Mouse (Mus musculus) urinary bladder, postnatal 10 days (tissue): Measurements from ENCODE around the gene Ensa.

Source experiments
- DNase-seq: peaks from one replicate; pipeline ENCODE4 v3.0.0; 2022; ENCODE audit warnings: low spot score

Gene Ensa

DNA sequence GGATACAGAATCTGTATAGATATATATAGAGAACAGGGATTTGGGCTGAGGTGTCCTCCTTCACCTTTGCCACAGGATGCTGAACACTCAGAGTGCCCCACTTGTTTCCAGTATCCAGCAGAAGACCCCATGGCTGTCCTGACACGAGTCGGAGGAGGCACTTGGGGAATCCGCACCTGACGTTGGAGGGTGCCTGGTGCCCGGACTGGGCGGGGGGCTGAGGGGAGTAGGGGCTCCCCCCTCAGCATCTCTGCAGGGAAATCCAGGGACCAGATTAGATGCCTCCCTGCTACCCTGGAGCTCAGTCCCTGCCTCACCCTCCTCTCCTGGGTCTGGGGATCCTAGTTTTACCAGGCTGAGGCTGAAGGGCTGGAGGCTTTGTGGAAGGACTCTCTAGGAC is 55.9 kb downstream of the Ensa start:
- DNase-seq: no peak

DNA sequence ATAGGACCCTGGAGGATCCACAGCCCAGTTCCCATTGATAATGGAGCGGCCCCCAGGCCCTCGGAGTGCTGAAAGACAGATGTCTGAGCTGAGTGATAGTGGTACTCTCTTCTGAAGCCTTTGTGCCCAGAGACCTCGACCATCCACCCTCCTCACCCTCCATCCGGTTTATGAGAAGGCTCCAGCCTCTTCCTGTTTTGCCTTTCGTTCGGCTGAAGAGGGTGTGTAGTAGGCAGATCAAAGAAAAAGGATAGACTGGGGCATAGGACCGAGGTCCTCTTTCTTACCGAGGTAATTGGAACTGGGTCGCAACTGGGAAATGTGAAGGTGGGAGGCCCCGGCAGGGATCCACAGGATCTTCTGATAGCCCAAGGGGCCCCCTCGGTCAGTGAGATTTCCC is 56.6 kb downstream of the Ensa start:
- no peak for DNase-seq
